Mouse (Mus musculus) limb, embryonic 14.5 days (tissue): Measurements from ENCODE around the gene Itpr2. TPM values are rescaled to one million over a fixed set of nuclear protein-coding genes. Genes with fewer than 3 reads are reported as not detected.

Source experiments
- ATAC-seq: fragments of 200-750 bp; cut with Nextera tagmentation; 2 replicates; pipeline ENCODE4 v1.8.0; 2017; ENCODE audit warnings: low read depth, moderate number of reproducible peaks, moderate TSS enrichment; ENCODE audit not compliant: low FRiP score
- DNase-seq: peaks from one replicate; pipeline ENCODE4 v3.0.0-alpha.2; 2015; ENCODE audit warnings: low spot score
- H3K27ac ChIP-seq: fragments of 300-500 bp; sonication (generic); replicated peaks from 2 replicates; pipeline ENCODE4 v1.5.1; 2014; ENCODE audit warnings: low read depth, mild to moderate bottlenecking, low read length, moderate library complexity, mixed read lengths
- H3K27me3 ChIP-seq: fragments of 300-500 bp; sonication (generic); 2 replicates; pipeline ENCODE4 v1.6.1; 2014; ENCODE audit warnings: low read length, mixed read lengths; ENCODE audit not compliant: control insufficient read depth, insufficient read depth
- H3K36me3 ChIP-seq: fragments of 300-500 bp; sonication (generic); 2 replicates; pipeline ENCODE4 v1.6.1; 2014; ENCODE audit warnings: mild to moderate bottlenecking, low read length, moderate library complexity, mixed read lengths; ENCODE audit not compliant: control insufficient read depth, insufficient read depth
- H3K4me1 ChIP-seq: fragments of 300-500 bp; sonication (generic); 2 replicates; pipeline ENCODE4 v1.6.1; 2014; ENCODE audit warnings: antibody characterized with exemption, low read length, mixed read lengths; ENCODE audit not compliant: control insufficient read depth, insufficient read depth
- H3K4me2 ChIP-seq: fragments of 300-500 bp; sonication (generic); replicated peaks from 2 replicates; pipeline ENCODE4 v1.6.1; 2014; ENCODE audit warnings: low read depth, mild to moderate bottlenecking, low read length, moderate library complexity; ENCODE audit not compliant: severe bottlenecking
- H3K4me3 ChIP-seq: fragments of 300-500 bp; sonication (generic); replicated peaks from 2 replicates; pipeline ENCODE4 v1.5.1; 2014; ENCODE audit warnings: low read length
- H3K9ac ChIP-seq: fragments of 300-500 bp; sonication (generic); 2 replicates; pipeline ENCODE4 v1.6.1; 2014; ENCODE audit warnings: mild to moderate bottlenecking, low read depth, low read length, moderate library complexity; ENCODE audit not compliant: severe bottlenecking
- H3K9me3 ChIP-seq: fragments of 300-500 bp; sonication (generic); 2 replicates; pipeline ENCODE4 v1.6.1; 2016; ENCODE audit warnings: low read length; ENCODE audit not compliant: control insufficient read depth
- POLR2A ChIP-seq: fragments of 200-500 bp; IDR thresholded peaks from 2 replicates; pipeline ENCODE4 v1.8.0; 2012; ENCODE audit warnings: inconsistent platforms, mild to moderate bottlenecking, moderate library complexity, borderline replicate concordance; ENCODE audit not compliant: insufficient read depth, insufficient read length; ENCODE audit errors: extremely low read depth
- whole genome bisulfite sequencing: fragments of 180-500 bp; shearing (Covaris S2); extraction: QIAGEN DNeasy Blood & Tissue Kit; methylation state at CpG from one replicate; pipeline ENCODE4 v1.1.7; 2014; 5-methylcytosine and 5-hydroxymethylcytosine counted together
- polyA plus RNA-seq, 2 experiments: library from polyadenylated mRNA; depleted of rRNA in 1 of 2; stranded (reverse) in 1 of 2; unstranded in 1 of 2; fragments of >200 nt; fragmentation: Nextera tagmentation in 1 of 2; extraction: Ambion mirVana in 1 of 2; gene quantifications; 2 replicates each; pipeline versions ENCODE4 v1.2.1 to v1.2.3; 2012 to 2014

Gene Itpr2
- polyA plus RNA-seq (2012; rRNA removed) (4.6 and 4.7 TPM in 2 replicates), polyA plus RNA-seq (2014; fragmentation: Nextera tagmentation; extraction: Ambion mirVana) (11.3 and 14.8 TPM in 2 replicates)

DNA sequence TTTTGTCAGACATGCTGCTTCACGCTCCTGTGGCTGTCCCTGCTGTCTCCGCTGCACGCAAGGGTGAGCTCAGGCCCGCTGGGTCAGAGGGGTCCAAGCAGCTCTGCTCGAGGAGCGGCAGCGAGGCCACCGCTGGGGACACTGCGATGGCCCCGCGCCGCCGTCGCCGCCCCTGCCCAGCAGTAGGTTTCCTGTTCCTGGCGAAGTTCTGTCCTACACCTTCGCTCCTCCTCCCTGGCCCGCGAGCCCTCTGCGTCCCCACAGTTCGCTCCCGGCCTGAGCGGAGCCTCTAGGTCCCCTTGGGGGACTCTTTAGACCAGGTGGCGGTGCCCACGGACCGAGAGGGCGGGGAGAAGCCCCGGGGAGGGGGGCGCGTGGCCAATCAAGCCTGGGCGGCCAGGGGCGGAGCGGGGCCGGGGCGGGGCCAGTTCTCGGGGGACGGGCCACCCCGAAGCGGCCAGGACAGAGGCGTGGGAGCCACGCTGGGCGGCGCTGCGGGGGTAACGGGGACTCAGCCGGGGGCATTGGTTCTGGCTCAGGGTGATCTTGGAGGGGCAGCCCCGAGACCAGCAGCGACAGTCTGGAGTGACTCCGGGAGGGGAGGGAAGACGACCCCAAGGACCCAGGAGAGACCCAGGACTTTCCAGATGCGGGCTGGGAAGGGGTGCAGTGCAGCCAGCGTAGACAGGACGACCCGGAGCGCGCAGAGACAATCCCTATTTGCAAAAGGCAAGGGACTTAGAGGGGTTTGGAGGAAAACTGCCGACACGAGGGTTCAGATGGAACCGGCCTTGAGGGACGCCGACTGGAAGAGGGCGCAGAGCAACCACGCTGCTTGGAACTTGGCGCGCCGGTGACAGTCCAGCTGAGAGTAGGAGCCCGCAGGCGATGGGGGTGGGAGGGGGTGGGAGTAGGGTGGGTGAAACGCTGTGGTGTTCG is at the start of gene Itpr2:
TSS of gene Itpr2 (minus strand) at position 358 of the 939 bp plus-strand sequence.
- WGBS = under 1% methylated on average over 55 of the region's 70 CpGs
- peak; percentile 94 for ATAC-seq
- H3K27ac ChIP-seq = 0 out of 2 replicates have a peak within 1 kb of the TSS, but pooled peaks have one; percentile 48

GRCm38 (mm10) chr6:146551326-146551725 is 49.3 kb upstream of the Itpr2 start:
- Histone ChIP-seq H3K27me3 (no peaks in the 10 kb centered on the region), H3K9me3 (no peaks in the 10 kb centered on the region), H3K4me1 (no peaks in the 10 kb centered on the region), H3K36me3 (peaks cover 74% of the 10 kb centered on the region), H3K9ac (no peak overlapping the region), H3K27ac (no peak overlapping the region), H3K4me3 (no peak overlapping the region), H3K4me2 (no peak overlapping the region)
- DNase-seq (no peak), ATAC-seq (no peak)
- TF ChIP-seq POLR2A = no peak

More for the DNA sequence above, at the start of gene Itpr2:
- Histone ChIP-seq H3K36me3 (no peaks in the 10 kb centered on the region), H3K9ac (peak within 1 kb of the TSS; percentile 69), H3K4me1 (peaks cover 3% of the 10 kb centered on the region; the same call in 1 of the 2 replicates), H3K4me3 (peak within 1 kb of the TSS; percentile 71), H3K9me3 (no peaks in the 10 kb centered on the region), H3K4me2 (peak within 1 kb of the TSS; percentile 92), H3K27me3 (no peaks in the 10 kb centered on the region)
- TF ChIP-seq POLR2A = no peak
- peak; percentile 75 for DNase-seq

- no peak overlapping the region for H3K4me2 ChIP-seq
- H3K9ac ChIP-seq = no peak overlapping the region
- 83% methylated on average over 2 of the region's 2 CpGs for WGBS
- no peak for DNase-seq
- no peak overlapping the region for H3K27ac ChIP-seq
- H3K4me1 ChIP-seq = no peaks in the 10 kb centered on the region
- ATAC-seq = no peak
- H3K9me3 ChIP-seq = no peaks in the 10 kb centered on the region
- no peak for TF ChIP-seq POLR2A
- H3K4me3 ChIP-seq = no peak overlapping the region
- H3K36me3 ChIP-seq = peaks cover 68% of the 10 kb centered on the region
- no peaks in the 10 kb centered on the region for H3K27me3 ChIP-seq
Observed at GRCm38 (mm10) chr6:146550421-146550820, 48.4 kb upstream of the Itpr2 start.

- no peak for TF ChIP-seq POLR2A
- no peak overlapping the region for H3K4me3 ChIP-seq
- no peak for ATAC-seq
- H3K27me3 ChIP-seq = no peaks in the 10 kb centered on the region
- peaks cover 33% of the 10 kb centered on the region for H3K36me3 ChIP-seq
- no peak overlapping the region for H3K9ac ChIP-seq
- DNase-seq = no peak
- no peaks in the 10 kb centered on the region for H3K9me3 ChIP-seq
- no peak overlapping the region for H3K4me2 ChIP-seq
- H3K4me1 ChIP-seq = no peaks in the 10 kb centered on the region
- WGBS = 85% methylated on average over 5 of the region's 5 CpGs
- H3K27ac ChIP-seq = no peak overlapping the region
Observed at GRCm38 (mm10) chr6:146545289-146545865, 43.4 kb upstream of the Itpr2 start.

DNA sequence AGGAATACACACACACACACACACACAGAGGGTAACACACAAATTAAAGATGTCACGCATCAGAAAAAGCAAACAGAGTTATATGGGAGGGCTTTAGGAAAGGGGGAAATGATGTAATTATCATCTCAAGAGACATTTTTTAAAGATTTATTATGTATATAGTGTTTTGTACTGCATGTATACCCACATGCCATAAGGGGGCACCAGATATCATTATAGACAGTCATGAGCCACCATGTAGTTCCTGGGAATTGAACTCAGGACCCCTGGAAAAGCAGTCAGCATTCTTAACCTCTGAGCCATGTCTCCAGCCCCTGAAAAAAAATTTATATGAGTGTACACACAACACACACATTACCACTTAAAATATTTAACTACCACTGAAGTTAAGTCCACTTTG is 42.6 kb upstream of the Itpr2 start:
- no peaks in the 10 kb centered on the region for H3K27me3 ChIP-seq
- H3K36me3 ChIP-seq = peaks cover 27% of the 10 kb centered on the region
- H3K9me3 ChIP-seq = no peaks in the 10 kb centered on the region
- no peak for DNase-seq
- H3K27ac ChIP-seq = no peak overlapping the region
- 96% methylated on average over 1 of the region's 1 CpGs for WGBS
- H3K9ac ChIP-seq = no peak overlapping the region
- H3K4me1 ChIP-seq = no peaks in the 10 kb centered on the region
- no peak for ATAC-seq
- H3K4me3 ChIP-seq = no peak overlapping the region
- no peak for TF ChIP-seq POLR2A
- H3K4me2 ChIP-seq = no peak overlapping the region
